ENCODE assay signal across 8 mouse cellular contexts in genomic region chr19:46040149-46040902, GRCm38 (mm10). TPM values are rescaled to one million over a fixed set of nuclear protein-coding genes. Genes with fewer than 3 reads are reported as not detected.
DNase-seq lines count a peak whose midpoint lies in the region; ATAC-seq and TF ChIP-seq lines count a peak whose summit lies in the region.

No protein-coding gene starts in this region.

- H3K9ac ChIP-seq in liver, adult 2 months (ENCODE audit: low read depth, low read length): peak overlapping the region; percentile 11; the same call in 1 of the 2 replicates
- H3K9ac ChIP-seq in embryonic facial prominence, embryonic 13.5 days: peak overlapping the region; percentile 97
- peak overlapping the region; percentile 97 for H3K9ac ChIP-seq in limb, embryonic 12.5 days (replicated peaks)
- peak overlapping the region; percentile 90; the same call in 1 of the 2 replicates for H3K9ac ChIP-seq in neural tube, embryonic 14.5 days (replicated peaks; ENCODE audit: low read depth, low read length)

- no peaks in the 10 kb centered on the region for H3K9me3 ChIP-seq in embryonic facial prominence, embryonic 13.5 days
- H3K9me3 ChIP-seq in limb, embryonic 12.5 days: no peaks in the 10 kb centered on the region
- no peaks in the 10 kb centered on the region for H3K9me3 ChIP-seq in neural tube, embryonic 14.5 days (ENCODE audit: control insufficient read depth, low read length)

- peaks cover 22% of the 10 kb centered on the region; the same call in 1 of the 2 replicates for H3K79me2 ChIP-seq in liver, adult 2 months (ENCODE audit: control insufficient read depth, insufficient read depth, low read length)

- TF ChIP-seq POLR2A in liver, adult 2 months (IDR thresholded peaks at IDR 0.05; ENCODE audit: extremely low read depth, insufficient read depth, low read length): no peak

- peaks cover 5% of the 10 kb centered on the region; the same call in 1 of the 2 replicates for H3K36me3 ChIP-seq in liver, adult 2 months (ENCODE audit: control insufficient read depth, insufficient read depth, low read length)
- H3K36me3 ChIP-seq in embryonic facial prominence, embryonic 13.5 days: peaks cover 14% of the 10 kb centered on the region
- peaks cover 19% of the 10 kb centered on the region for H3K36me3 ChIP-seq in limb, embryonic 12.5 days
- H3K36me3 ChIP-seq in neural tube, embryonic 14.5 days (ENCODE audit: control insufficient read depth, insufficient read depth, low read length): peaks cover 9% of the 10 kb centered on the region

- DNase-seq in liver, adult 2 months (ENCODE audit: extremely low read depth, low read depth, low spot score): no peak
- no peak for DNase-seq in liver
- no peak for DNase-seq in right cerebral cortex, adult 18-20 months
- no peak for DNase-seq in urinary bladder, postnatal 14 days (ENCODE audit: low spot score)
- no peak for DNase-seq in urinary bladder, postnatal 10 days (ENCODE audit: low spot score)

- peaks cover 22% of the 10 kb centered on the region for H3K4me1 ChIP-seq in liver, adult 2 months (ENCODE audit: control insufficient read depth, insufficient read depth, low read length)
- peaks cover 69% of the 10 kb centered on the region for H3K4me1 ChIP-seq in embryonic facial prominence, embryonic 13.5 days
- peaks cover 67% of the 10 kb centered on the region for H3K4me1 ChIP-seq in limb, embryonic 12.5 days (replicated peaks)
- peaks cover 66% of the 10 kb centered on the region for H3K4me1 ChIP-seq in neural tube, embryonic 14.5 days (ENCODE audit: control insufficient read depth, insufficient read depth, low read length)

- no peak for TF ChIP-seq CTCF in liver, adult 2 months (IDR thresholded peaks at IDR 0.05; ENCODE audit: low read depth, low read length)

- peak overlapping the region; percentile 68 for H3K27ac ChIP-seq in liver, adult 2 months (replicated peaks; ENCODE audit: insufficient read depth, low read depth, low read length)
- peak overlapping the region; percentile 99 for H3K27ac ChIP-seq in embryonic facial prominence, embryonic 13.5 days
- peak overlapping the region; percentile 99 for H3K27ac ChIP-seq in limb, embryonic 12.5 days
- peak overlapping the region; percentile 92 for H3K27ac ChIP-seq in neural tube, embryonic 14.5 days (ENCODE audit: low read depth, low read length)

- WGBS in liver, adult 2 months: 63% methylated on average over 14 of the region's 14 CpGs
- WGBS in embryonic facial prominence, embryonic 13.5 days: 35% methylated on average over 14 of the region's 14 CpGs
- 47% methylated on average over 14 of the region's 14 CpGs for WGBS in limb, embryonic 12.5 days
- 35% methylated on average over 14 of the region's 14 CpGs for WGBS in neural tube, embryonic 14.5 days

- no peak for ATAC-seq in embryonic facial prominence, embryonic 13.5 days (ENCODE audit: insufficient number of reproducible peaks, insufficient read depth, low FRiP score, low TSS enrichment, low read depth)
- ATAC-seq in limb, embryonic 12.5 days (ENCODE audit: insufficient number of reproducible peaks, insufficient read depth, low FRiP score, low TSS enrichment, low read depth): no peak
- ATAC-seq in neural tube, embryonic 14.5 days (ENCODE audit: low read depth): no peak

- H3K27me3 ChIP-seq in liver, adult 2 months (ENCODE audit: control insufficient read depth, insufficient read depth, low read length): no peaks in the 10 kb centered on the region
- no peaks in the 10 kb centered on the region for H3K27me3 ChIP-seq in embryonic facial prominence, embryonic 13.5 days
- no peaks in the 10 kb centered on the region for H3K27me3 ChIP-seq in limb, embryonic 12.5 days
- no peaks in the 10 kb centered on the region for H3K27me3 ChIP-seq in neural tube, embryonic 14.5 days (ENCODE audit: control insufficient read depth, insufficient read depth, low read length)

- peak overlapping the region; percentile 93 for H3K4me2 ChIP-seq in embryonic facial prominence, embryonic 13.5 days
- peak overlapping the region; percentile 98 for H3K4me2 ChIP-seq in limb, embryonic 12.5 days
- peak overlapping the region; percentile 98 for H3K4me2 ChIP-seq in neural tube, embryonic 14.5 days (ENCODE audit: low read depth, low read length)

- H3K4me3 ChIP-seq in liver, adult 2 months (ENCODE audit: insufficient read depth, low read depth, low read length): no peak overlapping the region
- peak overlapping the region; percentile 97 for H3K4me3 ChIP-seq in embryonic facial prominence, embryonic 13.5 days
- H3K4me3 ChIP-seq in limb, embryonic 12.5 days (replicated peaks): peak overlapping the region; percentile 95
- H3K4me3 ChIP-seq in neural tube, embryonic 14.5 days (ENCODE audit: low read depth, low read length): peak overlapping the region; percentile 89

RNA-seq across cellular contexts. Expression of gene Pprc1, which starts 4.4 kb away (rescaled TPM):
- total RNA-seq in liver, adult 2 months (2014; rRNA removed): 1.1 and 2.1 TPM in 2 replicates
- 5.0 and 11.7 TPM in 2 replicates for polyA plus RNA-seq in liver, adult 2 months (2012; rRNA removed)
- polyA plus RNA-seq in embryonic facial prominence, embryonic 13.5 days (2015; fragmentation: Nextera tagmentation; extraction: Ambion mirVana): 33.2 and 38.8 TPM in 2 replicates
- 32.7 and 39.1 TPM in 2 replicates for polyA plus RNA-seq in limb, embryonic 12.5 days (2016; fragmentation: Nextera tagmentation; extraction: Ambion mirVana)
- 21.7 and 29.3 TPM in 2 replicates for polyA plus RNA-seq in neural tube, embryonic 14.5 days (2014; fragmentation: Nextera tagmentation; extraction: Ambion mirVana)

RNA-seq across cellular contexts. Expression of gene Ldb1, which starts 4.7 kb away (rescaled TPM):
- 14.9 and 18.1 TPM in 2 replicates for total RNA-seq in liver, adult 2 months (2014; rRNA removed)
- polyA plus RNA-seq in liver, adult 2 months (2012; rRNA removed): 27.9 and 42.1 TPM in 2 replicates
- polyA plus RNA-seq in embryonic facial prominence, embryonic 13.5 days (2015; fragmentation: Nextera tagmentation; extraction: Ambion mirVana): 121 and 124 TPM in 2 replicates
- 135 and 145 TPM in 2 replicates for polyA plus RNA-seq in limb, embryonic 12.5 days (2016; fragmentation: Nextera tagmentation; extraction: Ambion mirVana)
- polyA plus RNA-seq in neural tube, embryonic 14.5 days (2014; fragmentation: Nextera tagmentation; extraction: Ambion mirVana): 93.1 and 98.6 TPM in 2 replicates

RNA-seq across cellular contexts. Expression of gene Nolc1, which starts 35.3 kb away (rescaled TPM):
- 3.4 and 3.8 TPM in 2 replicates for total RNA-seq in liver, adult 2 months (2014; rRNA removed)
- polyA plus RNA-seq in liver, adult 2 months (2012; rRNA removed): 5.6 and 7.3 TPM in 2 replicates
- polyA plus RNA-seq in embryonic facial prominence, embryonic 13.5 days (2015; fragmentation: Nextera tagmentation; extraction: Ambion mirVana): 89.6 and 96.1 TPM in 2 replicates
- 107 TPM in 2 replicates for polyA plus RNA-seq in limb, embryonic 12.5 days (2016; fragmentation: Nextera tagmentation; extraction: Ambion mirVana)
- polyA plus RNA-seq in neural tube, embryonic 14.5 days (2014; fragmentation: Nextera tagmentation; extraction: Ambion mirVana): 61.4 and 61.7 TPM in 2 replicates

RNA-seq across cellular contexts. Expression of gene Hps6, which starts 37.0 kb away (rescaled TPM):
- 2.3 and 2.9 TPM in 2 replicates for total RNA-seq in liver, adult 2 months (2014; rRNA removed)
- 3.2 TPM in 2 replicates for polyA plus RNA-seq in liver, adult 2 months (2012; rRNA removed)
- polyA plus RNA-seq in embryonic facial prominence, embryonic 13.5 days (2015; fragmentation: Nextera tagmentation; extraction: Ambion mirVana): 7.3 and 7.4 TPM in 2 replicates
- 6.4 and 7.2 TPM in 2 replicates for polyA plus RNA-seq in limb, embryonic 12.5 days (2016; fragmentation: Nextera tagmentation; extraction: Ambion mirVana)
- polyA plus RNA-seq in neural tube, embryonic 14.5 days (2014; fragmentation: Nextera tagmentation; extraction: Ambion mirVana): 1.4 and 2.4 TPM in 2 replicates

RNA-seq across cellular contexts. Expression of gene Armh3, which starts 42.0 kb away (rescaled TPM):
- 3.8 and 4.2 TPM in 2 replicates for total RNA-seq in liver, adult 2 months (2014; rRNA removed)
- polyA plus RNA-seq in liver, adult 2 months (2012; rRNA removed): 4.9 and 5.2 TPM in 2 replicates
- 22.3 TPM in 2 replicates for polyA plus RNA-seq in embryonic facial prominence, embryonic 13.5 days (2015; fragmentation: Nextera tagmentation; extraction: Ambion mirVana)
- 19.8 and 19.9 TPM in 2 replicates for polyA plus RNA-seq in limb, embryonic 12.5 days (2016; fragmentation: Nextera tagmentation; extraction: Ambion mirVana)
- 21.7 and 22.5 TPM in 2 replicates for polyA plus RNA-seq in neural tube, embryonic 14.5 days (2014; fragmentation: Nextera tagmentation; extraction: Ambion mirVana)

Comparison
In these comparisons a context has a peak if more than half of its experiments do, and no peak if none do; other contexts are left out.
1. H3K9ac ChIP-seq: peak in every context shown above with its lines; median percentile 97 in embryonic facial prominence, embryonic 13.5 days; 97 in limb, embryonic 12.5 days; 90 in neural tube, embryonic 14.5 days; 11 in liver, adult 2 months.